Mouse (Mus musculus) cerebellum, adult 18-20 months (tissue): ENCODE measurements around the gene Sh3rf1.

Experiments
- DNase-seq, 2 experiments: peaks; one replicate each; pipeline ENCODE4 v3.0.0; 2021

Sh3rf1 gene

GRCm38 (mm10) chr8:61325014-61325715 is 101.5 kb downstream of the Sh3rf1 start:
- DNase-seq: no peak

GRCm38 (mm10) chr8:61326281-61326680 is 102.6 kb downstream of the Sh3rf1 start:
- DNase-seq: no peak

DNA sequence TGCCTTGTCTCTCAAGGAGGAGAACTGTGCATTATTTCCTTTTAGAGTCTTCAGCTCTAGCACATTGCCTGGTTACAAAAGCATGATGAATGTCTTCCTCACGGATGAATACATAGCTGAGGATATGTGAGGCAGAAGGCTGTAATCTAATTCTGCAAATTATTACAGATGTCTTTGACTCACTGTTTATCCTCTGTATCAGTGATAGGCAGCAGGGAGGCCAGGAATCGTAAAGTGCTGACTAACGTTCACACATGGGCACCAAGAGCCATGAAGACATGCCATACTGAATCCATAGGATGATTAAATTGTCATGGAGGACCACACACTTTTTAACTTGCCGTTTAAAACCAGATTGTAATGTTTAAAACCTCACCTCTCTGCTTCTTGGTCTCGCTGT is 103.7 kb downstream of the Sh3rf1 start:
- no peak for DNase-seq

DNA sequence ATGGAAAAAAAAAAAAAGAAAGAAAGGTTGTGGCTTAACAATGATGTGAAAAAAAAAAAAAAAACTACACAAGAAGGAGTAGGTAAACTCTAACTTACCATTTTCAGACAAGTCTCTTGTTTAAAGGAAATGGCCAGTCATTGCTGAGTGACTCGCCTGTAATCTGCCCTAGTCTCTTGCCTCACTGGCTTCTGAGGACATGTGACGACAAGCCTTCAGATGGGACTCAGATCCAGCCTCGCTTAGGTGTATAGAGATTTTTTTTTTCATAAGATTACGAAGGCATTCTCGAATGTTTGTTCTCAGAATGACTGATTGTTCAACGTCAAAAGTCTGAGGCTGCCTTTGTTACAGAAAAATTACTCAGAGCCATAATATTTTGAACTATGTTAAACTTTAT is 116.0 kb downstream of the Sh3rf1 start:
- DNase-seq: no peak

- DNase-seq: no peak
These were observed 116.8 kb downstream of the Sh3rf1 start for GRCm38 (mm10) chr8:61340283-61340984.

DNA sequence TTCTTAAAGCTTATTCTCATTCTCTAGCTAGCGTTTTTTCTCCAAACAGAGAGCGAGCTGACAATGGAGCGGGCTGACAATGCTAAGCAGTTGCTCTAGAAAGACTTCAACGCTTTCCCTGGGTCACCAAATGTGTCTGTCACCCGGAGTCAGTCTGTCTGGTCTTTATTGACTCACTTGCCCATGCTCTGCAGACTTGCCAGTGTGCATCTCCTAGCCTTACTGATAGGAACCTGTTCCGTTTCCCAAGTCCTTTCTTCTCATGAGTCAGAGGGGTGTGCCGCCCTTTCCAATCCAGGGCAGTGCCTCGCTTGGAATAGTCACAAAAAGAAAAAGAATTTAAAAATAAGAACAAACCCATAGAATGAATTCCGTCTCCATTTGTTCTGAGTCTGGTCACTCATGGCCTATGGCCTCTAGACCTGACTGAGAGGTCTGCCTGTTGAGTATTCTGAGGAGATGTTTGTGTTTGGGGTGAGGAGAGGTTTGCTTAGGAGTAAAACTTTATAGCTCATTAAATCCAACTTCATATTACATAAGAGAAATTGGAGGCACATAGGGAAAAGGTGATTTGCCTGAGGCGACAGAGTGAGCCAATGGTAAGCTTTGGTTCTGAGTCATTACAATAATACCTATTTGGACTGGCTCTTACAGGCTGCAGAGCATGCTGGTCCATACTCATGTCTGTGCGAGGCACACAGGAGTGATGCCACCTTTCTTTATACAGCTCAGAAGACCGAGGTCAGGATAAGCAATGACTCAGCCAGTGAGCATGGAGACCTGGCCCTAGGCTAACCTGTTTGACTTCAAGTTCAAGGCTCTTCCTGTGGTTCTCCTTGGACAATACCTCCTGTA is 118.1 kb downstream of the Sh3rf1 start:
- no peak for DNase-seq

DNA sequence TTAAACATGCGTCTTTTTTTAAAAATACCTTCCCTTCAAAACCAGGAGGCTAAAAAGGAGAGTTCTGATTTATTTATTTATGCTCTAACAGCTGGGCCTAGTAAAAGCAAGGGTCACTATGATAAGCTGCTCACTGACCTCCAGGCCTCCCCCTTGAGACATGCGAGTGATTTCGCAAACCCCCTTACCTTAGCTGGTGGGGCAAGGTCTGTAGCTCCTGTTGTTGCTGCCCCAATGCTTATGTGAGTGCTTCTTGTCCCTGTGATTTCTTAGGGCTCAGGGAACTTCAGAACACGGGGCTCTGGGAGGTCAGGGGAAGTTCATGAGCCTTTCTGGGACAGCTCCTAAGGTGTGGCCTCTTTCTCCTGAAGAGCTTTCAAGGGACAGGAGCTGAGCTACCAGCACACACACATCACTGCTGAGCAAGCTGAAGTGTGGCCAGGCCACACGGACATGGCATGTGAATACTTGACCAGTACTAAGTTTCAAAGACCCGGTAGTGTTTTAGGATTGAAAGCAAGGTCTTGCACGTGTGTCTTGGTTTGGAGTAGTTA is 118.9 kb downstream of the Sh3rf1 start:
- no peak for DNase-seq

DNA sequence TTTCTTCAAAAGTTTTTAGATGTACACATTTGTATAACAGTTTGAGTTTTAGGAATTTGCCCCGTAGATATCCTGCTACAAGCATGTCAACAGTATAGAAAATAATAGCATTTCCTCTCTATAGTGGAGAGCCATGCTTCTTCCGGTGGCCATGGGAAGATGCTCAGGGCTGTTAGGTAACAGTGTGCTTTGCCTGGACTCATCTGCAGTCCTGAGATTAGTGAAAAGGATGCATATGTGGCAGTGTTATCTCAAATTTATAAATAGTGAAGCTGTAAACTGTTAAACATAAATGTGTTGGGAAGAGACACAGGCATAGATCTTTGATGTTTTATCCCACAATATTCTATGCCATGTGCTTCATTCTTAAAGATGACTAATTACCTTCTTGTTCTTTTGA is 120.8 kb downstream of the Sh3rf1 start:
- no peak for DNase-seq

GRCm38 (mm10) chr8:61346941-61347340 is 123.3 kb downstream of the Sh3rf1 start:
- no peak for DNase-seq

DNA sequence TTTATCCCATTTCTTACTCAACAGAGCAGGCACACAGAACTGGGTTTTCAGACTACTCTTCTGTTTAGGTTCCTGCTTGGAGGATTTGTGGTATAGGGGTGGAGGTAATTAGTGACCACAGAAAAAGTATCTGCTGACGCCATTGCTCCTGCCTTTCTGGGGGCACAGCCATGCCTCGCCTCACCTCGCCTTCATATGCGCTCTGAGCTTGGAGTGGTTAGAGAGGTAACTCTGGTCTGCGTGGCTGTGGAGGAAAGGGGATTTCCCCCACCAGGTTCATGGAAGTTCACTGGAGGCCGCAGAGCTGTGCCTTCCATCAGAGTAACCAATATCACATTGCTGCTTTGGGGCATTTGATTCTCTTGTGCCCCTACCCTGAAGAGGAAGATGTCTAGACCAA is 123.9 kb downstream of the Sh3rf1 start:
- no peak for DNase-seq

DNA sequence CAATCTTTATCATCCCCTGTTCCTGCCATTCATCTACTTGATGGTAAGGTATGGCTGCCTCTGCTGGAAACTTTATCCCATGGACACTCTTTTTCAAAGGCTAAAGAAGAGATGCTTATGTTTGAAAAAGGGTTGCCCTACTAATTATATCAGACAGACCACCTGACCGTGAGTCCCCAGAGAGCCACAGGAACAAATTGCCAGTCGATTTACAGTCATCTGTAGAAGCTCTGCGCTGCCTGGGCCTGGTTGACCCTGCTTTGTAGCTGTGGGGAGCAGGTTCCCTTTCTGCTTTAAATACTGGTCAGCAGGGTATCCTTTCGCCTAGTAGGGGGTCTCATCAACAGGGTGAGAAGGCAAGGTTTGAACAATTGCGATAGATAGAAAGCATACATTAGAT is 124.4 kb downstream of the Sh3rf1 start:
- DNase-seq: no peak

DNA sequence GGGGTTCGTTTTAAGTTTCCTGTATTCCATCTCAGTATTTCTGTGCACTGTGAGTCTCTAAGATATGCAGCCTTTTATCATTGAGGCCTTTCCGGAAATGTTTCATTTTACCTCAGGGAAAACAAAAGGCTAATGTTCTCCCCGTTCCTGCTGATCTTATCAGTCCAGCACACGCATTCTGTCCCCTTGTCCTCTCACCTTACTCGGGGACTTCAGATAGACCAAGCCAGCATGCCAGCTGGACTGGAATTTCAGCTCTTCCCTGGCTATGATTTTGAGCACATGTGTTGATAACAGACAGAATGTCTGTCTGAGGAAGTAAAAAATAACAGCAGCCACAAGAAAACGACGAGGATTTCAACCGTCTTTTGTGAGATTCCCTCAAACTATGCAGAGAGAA is 124.8 kb downstream of the Sh3rf1 start:
- DNase-seq: no peak

GRCm38 (mm10) chr8:61350443-61350842 is 126.8 kb downstream of the Sh3rf1 start:
- no peak for DNase-seq

GRCm38 (mm10) chr8:61351638-61352037 is 128.0 kb downstream of the Sh3rf1 start:
- DNase-seq: no peak

- no peak for DNase-seq
These were observed 131.8 kb downstream of the Sh3rf1 start for GRCm38 (mm10) chr8:61355503-61355902.

GRCm38 (mm10) chr8:61359004-61359403 is 135.3 kb downstream of the Sh3rf1 start:
- DNase-seq: no peak

- no peak for DNase-seq
These were observed 136.2 kb downstream of the Sh3rf1 start for GRCm38 (mm10) chr8:61359851-61360272.

- DNase-seq: no peak
These were observed 136.7 kb downstream of the Sh3rf1 start for GRCm38 (mm10) chr8:61360362-61360761.

- no peak for DNase-seq
These were observed 137.8 kb downstream of the Sh3rf1 start for GRCm38 (mm10) chr8:61361476-61361875.

- no peak for DNase-seq
These were observed 138.7 kb downstream of the Sh3rf1 start for GRCm38 (mm10) chr8:61362301-61362913.

DNA sequence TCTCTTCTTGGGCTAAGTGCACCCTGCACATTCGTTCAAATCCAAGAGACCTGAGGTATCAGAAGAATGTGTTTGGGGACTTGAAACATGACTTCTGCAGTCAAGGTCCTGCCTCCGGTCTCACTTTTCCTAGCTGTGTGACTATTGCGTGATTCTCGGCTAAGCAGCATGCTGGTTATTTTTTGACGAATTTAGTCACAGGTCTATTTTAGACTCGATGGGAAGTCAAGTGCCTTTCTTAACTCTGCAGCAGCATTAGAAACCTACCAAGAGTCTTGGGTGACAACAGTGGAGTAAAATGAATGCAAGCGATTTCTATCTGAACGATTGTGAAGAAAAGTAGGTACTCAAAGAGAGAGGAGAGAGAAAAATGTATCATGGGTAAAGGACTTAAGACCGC is 149.6 kb downstream of the Sh3rf1 start:
- DNase-seq: no peak

GRCm38 (mm10) chr8:61374059-61374755 is 150.5 kb downstream of the Sh3rf1 start:
- no peak for DNase-seq
